Mouse (Mus musculus) cerebellum, adult 9-11 months (tissue): Measurements from ENCODE around the gene Zfp791.
"Not testable (repeated sequence)": the region's sequence is repeated elsewhere in the genome, so short reads cannot be mapped to it uniquely, and the experiment has no call there.

Experiments used
- DNase-seq: peaks from one replicate; pipeline ENCODE4 v3.0.0; 2022

The Zfp791 gene

DNA sequence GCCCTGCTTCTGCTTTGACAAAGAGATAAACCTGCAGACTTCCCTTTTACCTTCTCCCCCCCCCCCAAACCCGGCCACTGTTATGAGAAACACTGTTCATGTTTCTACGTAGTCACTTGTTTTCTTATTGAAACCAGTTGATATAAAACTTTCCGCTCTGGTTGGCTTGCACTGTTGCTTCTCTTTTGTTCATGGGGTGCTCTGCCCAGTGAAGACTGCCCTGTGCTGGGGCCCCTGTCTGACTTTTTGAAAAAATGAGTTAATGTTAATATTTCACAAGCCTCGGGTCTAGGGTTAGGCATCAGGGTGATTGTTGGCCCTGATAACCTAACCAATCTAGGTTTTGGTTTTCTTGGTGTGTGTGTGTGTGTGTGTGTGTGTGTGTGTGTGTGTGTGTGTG is 40.7 kb downstream of the Zfp791 start:
- not testable (repeated sequence) for DNase-seq

DNA sequence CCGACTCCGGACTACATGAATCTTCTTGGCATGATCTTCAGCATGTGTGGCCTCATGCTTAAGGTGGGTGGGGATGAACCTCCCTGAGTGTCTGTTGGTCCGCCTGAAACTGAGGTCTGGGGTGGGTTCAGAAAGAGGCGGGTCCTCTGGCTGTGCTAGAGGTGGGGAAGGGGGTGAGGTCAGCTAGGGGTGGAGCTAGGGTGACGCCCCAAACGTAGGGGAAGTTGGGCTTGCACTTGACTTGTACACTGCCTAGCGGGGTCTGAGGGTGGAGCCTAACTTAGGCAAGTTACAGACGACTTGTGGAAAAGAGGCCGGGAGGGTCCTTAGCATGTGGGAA is 41.7 kb downstream of the Zfp791 start, which contains the start of gene Wdr83:
Wdr83 (minus strand) TSS at position 91 of the 340 bp plus-strand sequence.
- peak; percentile 63 for DNase-seq

DNA sequence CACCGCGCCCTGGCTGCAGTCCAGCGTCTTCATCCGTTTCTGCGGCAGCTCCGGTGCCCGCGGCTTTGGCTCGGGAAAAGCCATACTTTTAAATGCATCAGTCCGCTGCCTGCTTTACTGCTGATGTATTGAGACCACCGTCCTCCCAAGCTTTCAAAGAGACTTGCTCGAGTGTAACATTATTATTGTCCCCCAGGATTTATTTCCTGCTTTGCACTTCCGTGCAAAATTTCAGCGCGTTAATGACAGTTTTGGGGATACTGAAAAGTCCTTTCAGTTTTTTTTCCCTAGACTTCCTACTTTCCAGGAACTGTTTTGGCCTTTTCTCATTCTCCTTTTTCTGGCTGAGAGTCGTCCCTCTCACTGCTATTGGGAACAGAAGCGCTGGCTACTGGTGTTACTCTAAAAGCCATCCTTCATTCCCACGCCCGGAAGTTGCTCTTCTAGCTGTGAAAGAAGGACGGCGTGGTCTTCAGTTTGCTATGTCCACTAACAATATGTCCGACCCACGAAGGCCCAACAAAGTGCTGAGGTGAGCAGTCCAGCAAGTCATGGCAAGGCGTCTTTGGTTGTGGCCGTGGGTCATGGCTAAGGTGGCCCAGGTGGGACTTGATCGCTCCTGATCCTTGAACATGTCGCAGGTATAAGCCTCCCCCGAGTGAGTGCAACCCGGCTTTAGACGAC is 42.2 kb downstream of the Zfp791 start, which contains the start of gene Wdr83os:
Wdr83os (plus strand) TSS at position 209 of the 684 bp plus-strand sequence.
- peak; percentile 67 for DNase-seq

GRCm38 (mm10) chr8:85080214-85080531 is 42.7 kb downstream of the Zfp791 start:
- DNase-seq: no peak

- DNase-seq: peak; percentile 79
These were observed 45.9 kb downstream of the Zfp791 start for GRCm38 (mm10) chr8:85076993-85077392.

- peak; percentile 53 for DNase-seq
These were observed 46.9 kb downstream of the Zfp791 start for GRCm38 (mm10) chr8:85076001-85076400.

DNA sequence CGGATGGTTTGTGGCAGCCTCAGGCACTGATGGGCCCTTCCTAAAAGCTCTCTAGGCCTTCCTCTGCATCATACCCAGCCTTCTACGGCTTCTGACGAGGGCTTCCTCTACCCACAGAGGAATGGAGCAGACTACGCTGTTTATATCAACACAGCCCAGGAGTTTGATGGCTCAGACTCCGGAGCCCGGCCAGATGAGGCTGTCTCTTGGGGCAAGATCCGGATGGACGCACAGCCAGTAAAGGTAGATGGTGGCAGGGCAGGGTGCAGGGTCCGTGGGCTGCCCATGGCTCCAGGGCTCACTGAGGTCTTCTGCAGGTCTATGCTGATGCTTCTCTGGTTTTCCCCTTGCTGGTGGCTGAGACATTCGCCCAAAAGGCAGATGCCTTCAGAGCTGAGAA is 48.3 kb downstream of the Zfp791 start:
- no peak for DNase-seq

DNA sequence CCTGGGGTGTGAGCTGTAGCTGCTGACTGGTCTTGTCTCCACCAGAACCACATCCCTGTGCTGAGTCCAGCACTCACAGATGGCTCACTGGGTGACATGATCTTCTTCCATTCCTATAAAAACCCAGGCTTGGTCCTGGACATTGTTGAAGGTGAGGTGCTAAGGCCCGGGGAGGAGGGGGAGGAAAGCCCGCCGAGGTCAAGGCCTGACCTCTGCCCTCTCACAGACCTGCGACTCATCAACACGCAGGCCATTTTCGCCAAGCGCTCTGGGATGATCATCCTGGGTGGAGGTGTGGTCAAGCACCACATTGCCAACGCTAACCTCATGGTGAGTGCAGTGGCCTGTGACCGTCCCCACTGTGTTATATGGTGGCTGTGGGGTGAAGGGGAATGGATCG is 48.7 kb downstream of the Zfp791 start:
- no peak for DNase-seq

DNA sequence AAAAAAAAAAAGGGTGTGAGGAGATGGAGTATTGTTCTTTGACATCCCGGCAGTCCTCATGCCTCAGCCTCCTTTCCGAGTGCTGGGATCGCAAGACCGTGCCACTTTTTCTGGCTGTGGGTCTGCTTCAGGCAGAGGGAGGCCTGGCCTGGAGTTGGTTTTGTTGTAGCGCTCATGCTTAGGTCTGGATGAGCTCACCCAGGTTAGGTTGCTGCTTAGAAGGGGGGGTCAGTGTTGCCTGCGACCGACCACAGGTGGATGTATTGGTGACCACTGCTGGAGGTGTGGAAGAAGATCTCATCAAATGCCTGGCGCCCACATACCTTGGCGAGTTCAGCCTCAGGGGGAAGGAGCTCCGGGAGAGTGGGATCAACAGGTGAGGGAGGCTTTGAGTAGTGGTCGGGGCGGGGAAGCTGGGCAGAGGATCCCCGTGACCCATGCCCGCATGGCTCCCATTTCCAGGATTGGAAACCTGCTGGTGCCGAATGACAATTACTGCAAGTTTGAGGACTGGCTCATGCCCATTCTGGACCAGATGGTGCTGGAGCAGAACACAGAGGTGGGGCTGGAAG is 49.8 kb downstream of the Zfp791 start:
- DNase-seq: no peak

DNA sequence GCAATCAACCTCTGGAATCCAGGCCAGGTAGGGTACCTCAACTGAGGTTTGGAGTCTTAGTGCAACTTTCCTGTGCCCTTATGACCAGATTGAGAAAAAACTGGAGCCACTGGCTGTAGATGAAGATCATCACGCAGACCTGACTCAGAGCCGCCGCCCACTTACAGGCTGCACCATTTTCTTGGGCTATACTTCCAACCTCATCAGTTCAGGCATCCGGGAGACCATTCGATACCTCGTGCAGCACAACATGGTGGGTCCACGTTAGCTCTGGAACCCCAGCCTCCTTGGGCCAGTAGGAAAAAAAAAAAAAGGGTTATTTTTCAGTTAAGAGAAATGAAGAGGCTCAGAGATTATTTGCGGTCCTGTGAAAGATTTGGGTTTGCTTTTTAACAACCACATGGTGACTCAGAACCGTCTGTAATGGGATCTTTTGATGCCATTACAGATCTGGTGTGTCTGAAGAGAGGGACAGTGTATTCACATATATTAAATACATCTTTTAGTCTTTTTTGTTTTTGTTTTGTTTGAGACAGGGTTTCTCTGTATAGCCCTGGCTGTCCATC is 50.4 kb downstream of the Zfp791 start:
- no peak for DNase-seq

- peak; percentile 92 for DNase-seq
These were observed 51.2 kb downstream of the Zfp791 start, which contains the start of gene Dhps for GRCm38 (mm10) chr8:85071514-85072281. Gene Dhps (plus strand): TSS chr8:85071757.

- DNase-seq: no peak
These were observed 51.9 kb downstream of the Zfp791 start for GRCm38 (mm10) chr8:85071041-85071440.

DNA sequence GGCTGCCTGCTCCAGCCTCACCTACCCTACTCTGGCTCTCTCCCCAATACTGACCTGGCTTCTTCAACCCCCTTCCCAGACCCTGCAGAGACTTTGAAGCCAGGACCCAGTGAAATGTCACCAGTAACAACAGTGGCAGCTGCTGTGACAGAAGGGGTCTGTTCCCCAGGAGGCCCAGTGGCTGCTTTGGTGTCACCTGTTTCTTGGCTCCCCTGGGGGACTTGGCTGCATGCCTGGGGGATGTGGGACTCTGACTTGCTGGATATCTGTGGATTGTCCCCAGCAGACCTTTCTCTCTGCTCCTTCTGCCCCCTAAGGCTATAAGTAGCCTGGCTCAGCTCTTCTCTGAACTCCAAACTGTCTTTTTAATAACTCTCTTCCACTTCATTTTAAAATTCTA is 54.9 kb downstream of the Zfp791 start, which contains the start of gene Gm5741:
Gm5741 (minus strand) TSS at position 1 of the 400 bp plus-strand sequence.
- no peak for DNase-seq

- no peak for DNase-seq
These were observed 55.7 kb downstream of the Zfp791 start for GRCm38 (mm10) chr8:85067155-85067554.

DNA sequence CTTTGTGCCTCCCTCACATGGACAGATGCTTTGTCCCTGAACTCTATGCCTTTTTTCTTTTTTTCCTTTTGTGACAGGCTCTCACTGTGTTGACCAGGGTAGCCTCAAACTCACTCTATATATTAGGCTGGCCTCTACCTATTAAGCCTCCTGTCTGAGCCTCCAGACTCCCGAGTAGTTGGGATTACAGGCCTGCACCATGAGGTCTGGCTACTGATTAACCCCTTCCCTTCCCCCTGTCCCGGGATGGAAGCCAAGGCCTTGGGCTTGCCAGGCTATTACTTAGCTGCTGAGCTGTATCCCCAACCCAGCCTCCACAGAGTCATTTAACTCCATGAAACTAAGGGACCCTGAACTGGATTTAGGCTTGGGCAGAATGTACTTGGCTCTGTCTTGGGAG is 57.7 kb downstream of the Zfp791 start:
- DNase-seq: no peak

GRCm38 (mm10) chr8:85062603-85063002 is 60.3 kb downstream of the Zfp791 start:
- no peak for DNase-seq

GRCm38 (mm10) chr8:85059879-85060616 is 62.8 kb downstream of the Zfp791 start, which contains the start of gene Fbxw9:
Gene Fbxw9 (plus strand): TSS chr8:85060055.
- peak; percentile 91 for DNase-seq
